Mouse (Mus musculus) cerebellum, postnatal 10 days (tissue): ENCODE results near the gene Ginm1.
"Not testable (repeated sequence)": the region's sequence is repeated elsewhere in the genome, so short reads cannot be mapped to it uniquely, and the experiment has no call there.

Source experiments
- DNase-seq, 2 experiments: peaks; one replicate each; pipeline ENCODE4 v3.0.0; 2021; ENCODE audit warnings: mixed read lengths in 2 of 2

The Ginm1 gene

GRCm38 (mm10) chr10:7802519-7803140 lies 10.0 kb upstream of the Ginm1 start:
- no peak for DNase-seq

GRCm38 (mm10) chr10:7801258-7801657 lies 8.6 kb upstream of the Ginm1 start:
- DNase-seq = no peak

GRCm38 (mm10) chr10:7792254-7792750 lies 322 bp downstream of the Ginm1 start:
- DNase-seq = no peak

- DNase-seq = no peak
Observed at GRCm38 (mm10) chr10:7787319-7787718, 5.3 kb downstream of the Ginm1 start.

- DNase-seq = no peak
Observed at GRCm38 (mm10) chr10:7781214-7781613, 11.4 kb downstream of the Ginm1 start.

- DNase-seq = peak; percentile 96
Observed at GRCm38 (mm10) chr10:7780238-7781176, 12.1 kb downstream of the Ginm1 start.

- no peak for DNase-seq
Observed at GRCm38 (mm10) chr10:7779751-7780237, 12.8 kb downstream of the Ginm1 start.

- peak; percentile 24 to 25 for DNase-seq
Observed at GRCm38 (mm10) chr10:7778361-7778760, 14.3 kb downstream of the Ginm1 start.

- DNase-seq = no peak
Observed at GRCm38 (mm10) chr10:7775421-7775820, 17.2 kb downstream of the Ginm1 start.

GRCm38 (mm10) chr10:7772769-7773168 lies 19.9 kb downstream of the Ginm1 start:
- no peak for DNase-seq

- no peak for DNase-seq
Observed at GRCm38 (mm10) chr10:7772346-7772745, 20.3 kb downstream of the Ginm1 start.

- DNase-seq = no peak
Observed at GRCm38 (mm10) chr10:7757544-7757943, 35.1 kb downstream of the Ginm1 start.

GRCm38 (mm10) chr10:7748752-7749151 lies 43.9 kb downstream of the Ginm1 start:
- DNase-seq = no peak

- not testable (repeated sequence) for DNase-seq
Observed at GRCm38 (mm10) chr10:7745528-7745927, 47.1 kb downstream of the Ginm1 start.

GRCm38 (mm10) chr10:7737914-7738313 lies 54.7 kb downstream of the Ginm1 start:
- no peak for DNase-seq

- no peak for DNase-seq
Observed at GRCm38 (mm10) chr10:7737122-7737521, 55.5 kb downstream of the Ginm1 start.

GRCm38 (mm10) chr10:7731582-7731981 lies 61.0 kb downstream of the Ginm1 start:
- DNase-seq = no peak

GRCm38 (mm10) chr10:7727011-7727410 lies 65.6 kb downstream of the Ginm1 start:
- no peak for DNase-seq

GRCm38 (mm10) chr10:7726501-7726812 lies 66.2 kb downstream of the Ginm1 start:
- no peak for DNase-seq

- peak; percentile 95 to 97 for DNase-seq
Observed at GRCm38 (mm10) chr10:7725751-7726500, 66.7 kb downstream of the Ginm1 start, which contains the start of gene Katna1. TSS of gene Katna1 (plus strand) at chr10:7726000.
